Mouse (Mus musculus) cerebellum, postnatal 4 days (tissue): Measurements from ENCODE around the gene Dtl.
"Not testable (repeated sequence)": the region's sequence is repeated elsewhere in the genome, so short reads cannot be mapped to it uniquely, and the experiment has no call there.

Source experiments
- DNase-seq, 2 experiments: peaks; one replicate each; pipeline ENCODE4 v3.0.0; 2022; ENCODE audit warnings: low spot score in 2 of 2, mixed read lengths in 1 of 2

Dtl gene

DNA sequence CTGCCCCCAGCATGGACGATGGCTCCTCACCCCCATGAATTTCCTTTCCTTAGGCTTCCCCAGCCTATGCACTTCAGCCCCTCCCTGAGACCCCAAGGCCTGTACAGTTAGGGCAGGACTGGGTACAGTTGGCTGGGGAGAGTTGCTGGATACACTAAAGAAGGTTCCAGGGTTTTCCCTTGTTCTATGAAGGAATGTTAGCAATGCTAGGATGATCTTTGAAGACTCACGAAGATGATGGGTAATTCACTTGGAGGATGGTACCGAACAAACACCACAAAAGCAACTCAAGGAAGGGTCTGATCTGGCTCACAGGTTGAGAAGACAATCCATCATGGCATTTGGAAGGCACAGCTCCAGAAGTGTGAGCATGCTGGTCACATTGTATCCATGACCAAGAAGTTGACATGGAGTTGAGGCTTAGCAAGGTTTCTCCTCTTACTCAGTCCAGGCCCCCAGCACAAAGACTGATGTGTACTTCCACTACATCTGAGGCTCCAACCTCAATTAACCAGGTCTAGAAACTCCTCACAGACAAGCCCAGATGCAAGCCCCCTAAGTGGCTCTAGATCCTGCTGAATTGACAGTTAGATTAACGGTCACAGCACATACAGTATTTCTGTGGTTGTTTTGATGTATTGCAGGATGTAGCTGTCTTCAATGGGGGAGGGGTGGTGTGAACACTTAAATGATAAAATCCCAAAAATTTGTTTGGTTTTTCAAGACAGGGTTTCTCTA, 55.8 kb downstream of the Dtl start:
- DNase-seq, result no peak

DNA sequence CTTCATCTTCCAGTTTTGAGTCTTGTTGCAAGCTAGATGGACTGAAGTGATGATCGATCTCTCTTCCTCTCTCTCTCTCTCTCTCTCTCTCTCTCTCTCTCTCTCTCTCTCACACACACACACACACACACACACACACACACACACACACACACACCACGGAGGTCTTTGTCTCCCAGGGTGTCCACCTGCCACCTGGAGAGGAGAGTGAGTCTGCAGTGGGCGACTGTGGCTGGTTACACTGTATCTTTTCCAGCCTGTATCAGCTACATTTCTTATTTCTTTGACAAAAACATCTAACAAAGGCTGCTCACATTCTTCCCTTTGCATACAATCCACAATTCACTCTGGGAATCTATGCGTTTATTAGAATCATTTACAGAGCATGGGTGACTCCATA, 56.4 kb downstream of the Dtl start:
- no peak for DNase-seq

DNA sequence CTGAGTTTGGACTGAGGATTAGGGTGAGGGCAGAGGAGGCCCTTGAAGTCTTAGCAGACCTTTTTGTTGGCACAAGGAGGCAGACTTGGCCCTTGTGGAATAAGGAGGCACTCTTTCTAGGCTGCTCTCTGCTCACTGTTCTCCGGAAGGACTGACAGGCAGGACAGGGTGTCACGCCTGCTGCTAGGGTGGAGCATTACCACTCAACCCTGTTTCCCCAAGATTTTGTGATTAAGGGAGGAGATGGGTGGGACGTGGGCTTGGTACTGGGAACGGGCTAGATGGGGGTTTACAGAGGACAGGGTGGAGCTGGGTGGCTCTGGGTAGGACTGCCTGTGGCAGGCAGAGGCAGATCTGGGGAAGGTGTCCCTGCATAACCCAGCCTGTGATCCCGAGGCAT, 57.4 kb downstream of the Dtl start:
- DNase-seq, result no peak

DNA sequence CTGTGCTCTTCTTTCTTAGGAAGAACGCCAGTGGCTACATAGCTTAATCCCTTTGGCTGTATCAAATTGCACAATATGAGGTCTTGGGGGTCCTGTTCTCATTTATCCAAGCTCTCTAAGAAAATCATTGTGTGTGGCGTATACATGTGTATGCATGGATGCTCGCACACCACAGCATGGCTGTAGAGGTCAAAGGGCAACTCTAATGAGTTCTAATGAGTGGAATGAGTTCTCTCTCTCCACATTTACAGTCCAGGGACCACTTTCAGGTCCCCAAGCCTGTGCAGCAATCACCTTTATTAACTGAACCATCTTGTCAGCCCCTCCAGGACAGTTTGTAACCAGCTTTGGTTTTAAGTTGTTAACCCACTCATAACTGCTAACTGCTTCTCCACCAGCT, 58.3 kb downstream of the Dtl start:
- DNase-seq, result no peak

DNA sequence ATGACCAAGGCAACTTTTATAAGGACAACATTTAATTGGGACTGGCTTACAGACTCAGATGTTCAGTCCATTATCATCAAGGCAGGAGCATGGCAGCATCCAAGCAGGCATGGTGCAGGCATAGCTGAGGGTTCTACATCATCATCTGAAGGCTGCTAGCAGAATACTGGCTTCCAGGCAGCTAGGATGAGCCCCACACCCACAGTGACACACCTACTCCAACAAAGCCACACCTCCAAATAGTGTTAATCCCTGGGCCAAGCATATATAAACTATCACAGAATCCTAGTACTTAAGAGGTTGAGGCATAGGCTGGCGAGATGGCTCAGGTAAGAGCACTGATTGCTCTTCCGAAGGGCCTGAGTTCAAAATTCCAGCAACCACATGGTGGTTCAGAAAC, 59.0 kb downstream of the Dtl start:
- not testable (repeated sequence) for DNase-seq

DNA sequence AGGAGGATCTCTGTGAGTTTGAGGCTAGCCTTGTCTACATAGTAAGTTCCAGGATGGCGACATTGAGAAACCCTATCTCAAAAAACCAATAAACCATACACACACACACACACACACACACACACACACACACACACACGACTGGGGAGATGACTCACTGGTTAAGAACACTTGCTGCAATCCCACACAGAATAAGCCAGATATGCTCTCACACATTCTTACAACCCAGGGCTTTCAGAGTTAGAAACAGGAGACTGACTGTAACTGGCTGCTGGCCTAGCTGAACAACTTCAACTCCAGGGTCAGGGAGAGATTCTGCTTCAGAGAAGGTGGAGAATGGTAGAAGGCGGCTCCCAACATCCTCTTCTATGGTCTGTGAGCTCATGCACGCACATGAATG, 62.1 kb downstream of the Dtl start:
- no peak for DNase-seq

DNA sequence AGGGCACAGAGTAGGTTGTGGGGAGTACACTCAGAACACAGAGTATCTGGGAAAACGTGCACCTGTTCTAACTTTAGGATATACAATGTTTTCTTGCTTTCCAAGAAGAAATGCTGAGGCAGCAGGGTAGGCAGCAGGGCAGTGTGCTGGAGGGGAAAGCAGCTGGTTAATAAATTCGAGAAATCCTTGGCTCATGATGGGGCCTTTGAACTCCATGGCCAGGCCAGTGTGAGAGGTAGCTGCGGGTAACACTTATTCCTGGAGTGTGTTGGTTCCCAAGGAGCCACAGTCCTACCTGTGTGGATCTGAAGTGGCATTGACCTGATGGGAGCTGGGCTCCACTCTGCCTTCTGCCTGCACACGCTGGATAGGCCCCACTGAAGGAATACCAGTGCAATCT, 63.0 kb downstream of the Dtl start:
- no peak for DNase-seq

DNA sequence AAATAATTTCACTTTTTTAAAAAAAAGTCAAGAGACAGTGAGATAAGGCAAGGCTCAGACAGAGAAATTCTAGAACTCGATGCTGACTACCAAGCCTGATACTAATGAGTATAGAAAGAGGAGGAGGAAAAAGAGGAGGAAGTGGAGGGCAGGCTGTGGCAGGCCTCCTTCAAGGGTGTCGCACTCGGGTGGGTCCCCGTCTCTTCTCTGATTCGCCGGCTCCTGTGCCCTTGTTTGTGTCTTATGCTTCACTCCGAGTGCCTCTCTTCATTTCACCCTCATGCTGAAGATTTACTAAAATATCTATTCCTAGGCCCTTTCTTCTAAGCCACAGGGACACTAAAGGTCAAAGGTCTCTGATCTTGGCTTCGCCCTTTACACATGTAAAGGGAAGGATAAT, 63.8 kb downstream of the Dtl start:
- DNase-seq, result no peak

DNA sequence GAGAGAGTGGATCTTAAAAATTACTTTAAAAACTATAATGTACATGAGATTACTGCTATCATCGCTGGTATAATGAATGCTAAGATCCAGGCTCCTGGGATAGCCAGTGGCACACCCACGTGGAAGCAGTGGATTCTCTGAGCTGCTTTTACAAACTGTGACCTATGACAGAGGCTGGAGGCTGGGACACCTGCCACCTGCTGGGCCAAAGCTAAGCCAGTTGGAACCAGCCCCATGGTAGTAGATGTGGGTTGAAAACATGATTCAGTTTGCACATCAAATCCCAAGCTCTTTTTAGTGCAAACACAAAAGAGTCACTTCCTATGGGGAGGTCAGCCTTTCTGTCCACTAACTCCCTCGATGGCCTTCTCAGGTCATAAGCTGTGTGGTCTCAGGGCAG, 65.5 kb downstream of the Dtl start:
- DNase-seq, result no peak

DNA sequence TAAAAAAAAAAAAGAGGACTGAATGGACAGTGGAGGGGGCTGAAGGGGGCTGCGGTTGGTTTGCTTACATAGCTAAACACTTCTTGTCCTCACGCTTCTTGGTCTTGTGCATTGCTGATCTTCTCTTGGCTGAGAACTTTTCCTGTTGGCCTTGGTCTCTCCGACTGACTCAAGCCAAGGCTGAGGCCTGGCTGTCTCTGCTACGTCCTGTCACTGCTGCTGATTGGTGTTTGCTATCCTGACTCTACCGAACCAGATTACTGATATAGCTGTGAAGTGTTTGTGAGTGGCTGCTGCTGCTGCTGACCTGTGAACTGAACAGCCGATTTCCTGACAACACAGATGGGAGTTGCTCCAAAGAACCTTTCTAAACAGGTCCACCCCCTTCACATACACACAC, 66.2 kb downstream of the Dtl start:
- DNase-seq, result no peak

DNA sequence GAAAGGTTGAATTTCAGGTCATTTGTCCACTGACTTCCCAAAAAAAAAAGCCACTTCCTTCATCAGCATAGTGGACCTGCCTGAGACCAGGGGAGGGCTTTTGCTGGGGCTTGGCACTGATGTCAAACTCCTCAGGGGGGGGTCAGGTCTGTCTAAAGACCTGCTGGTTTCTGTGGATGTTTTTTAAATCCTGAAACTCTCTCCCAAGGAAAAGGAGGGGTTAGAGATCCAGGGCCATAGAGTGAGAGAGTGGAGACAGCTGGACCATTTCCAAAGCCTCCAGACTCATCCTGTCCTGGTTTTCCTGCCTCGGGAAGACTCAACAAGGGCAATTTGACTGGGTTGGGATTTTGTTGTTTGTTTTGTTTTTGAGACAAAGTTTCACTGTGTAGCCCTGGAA, 68.6 kb downstream of the Dtl start:
- DNase-seq, result no peak

DNA sequence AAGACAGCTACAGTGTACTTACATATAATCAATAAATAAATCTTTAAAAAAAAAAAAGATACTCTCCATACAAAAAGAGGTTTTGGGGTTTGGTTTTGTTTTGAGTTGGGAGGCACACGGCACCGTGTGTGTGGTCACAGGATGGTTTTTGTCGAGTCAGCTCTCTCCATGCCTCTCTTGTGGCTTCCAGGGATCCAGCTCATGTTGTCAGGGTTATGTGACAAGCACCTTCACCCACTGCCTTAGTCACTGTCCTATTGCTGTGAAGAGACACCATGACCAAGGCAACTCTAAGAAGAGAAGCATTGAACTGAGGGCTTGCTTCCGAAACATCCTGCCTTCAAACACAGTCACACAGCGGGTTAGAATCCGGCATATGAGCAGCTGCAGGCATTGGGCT, 75.7 kb downstream of the Dtl start:
- DNase-seq, result no peak

DNA sequence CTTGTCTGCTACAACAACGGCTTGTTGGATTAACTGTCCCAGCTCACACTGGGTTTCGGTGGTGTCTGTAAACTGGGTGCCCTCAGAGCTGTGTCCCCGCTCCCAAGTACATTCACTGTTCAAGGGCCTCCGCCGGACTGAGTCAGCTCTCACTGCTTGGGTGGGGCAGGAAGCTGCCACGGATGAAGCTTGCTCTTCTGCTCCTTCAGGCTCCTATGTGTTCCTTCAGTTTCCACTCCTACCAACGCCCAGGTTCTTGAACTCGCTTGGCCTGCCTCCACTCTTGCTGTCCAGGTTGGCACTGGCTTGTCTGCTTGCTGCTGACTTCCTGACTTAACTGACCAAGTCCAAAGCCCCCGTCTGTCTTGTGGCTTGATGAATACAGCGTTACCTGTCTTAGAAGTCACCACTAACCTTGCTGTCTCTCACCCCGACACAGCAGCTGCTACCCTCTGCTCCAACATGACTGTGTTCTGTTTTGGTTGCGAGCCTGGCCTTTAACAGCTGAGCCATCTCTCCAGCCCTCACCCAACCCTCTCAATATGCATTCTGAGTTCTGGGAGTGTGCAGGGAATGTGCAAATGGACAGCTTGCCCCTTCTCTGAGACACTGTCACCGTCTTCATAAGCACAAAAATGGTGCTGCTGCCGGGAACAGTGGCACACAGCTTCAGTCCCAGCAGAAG, 76.9 kb downstream of the Dtl start:
- no peak for DNase-seq

DNA sequence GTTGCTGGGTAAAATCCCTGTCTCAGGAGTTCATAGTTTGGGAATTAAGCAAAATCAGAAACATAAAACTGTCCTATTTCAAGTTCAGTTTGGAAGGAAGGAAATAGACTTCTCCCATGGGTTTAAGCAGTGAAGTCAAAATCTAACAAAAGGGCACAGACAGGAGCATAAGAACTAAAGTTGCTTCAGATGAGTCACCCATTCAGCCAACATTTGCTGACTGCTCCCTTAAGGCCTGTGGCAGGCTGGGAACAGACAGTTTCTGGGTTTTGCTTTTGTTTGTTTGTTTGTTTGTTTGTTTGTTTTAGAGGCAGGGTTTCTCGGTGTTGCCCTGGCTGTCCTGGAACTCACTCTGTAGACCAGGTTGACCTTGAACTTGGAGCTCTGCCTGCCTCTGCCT, 78.7 kb downstream of the Dtl start:
- DNase-seq, result no peak

DNA sequence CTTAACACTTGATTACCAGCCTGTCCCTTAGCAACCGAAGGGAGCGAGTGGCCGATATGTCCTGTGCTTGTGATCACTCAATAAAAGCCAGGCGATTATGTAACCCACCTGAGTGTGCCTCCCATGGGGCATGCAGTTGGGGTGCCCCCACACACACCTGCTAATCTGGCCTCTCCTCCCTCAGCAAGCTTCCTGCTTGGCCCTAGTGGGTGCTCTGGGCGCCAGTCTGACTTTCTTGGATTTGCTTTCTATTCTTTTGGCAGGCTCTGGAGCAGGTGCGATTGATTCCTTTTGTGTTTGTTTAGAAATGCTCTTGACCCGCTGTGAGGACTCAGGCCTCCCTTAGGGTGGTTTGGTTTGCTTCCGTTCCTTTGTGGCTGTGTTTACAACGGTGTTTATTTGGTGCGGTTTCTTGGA, 80.3 kb downstream of the Dtl start:
- DNase-seq, result no peak

DNA sequence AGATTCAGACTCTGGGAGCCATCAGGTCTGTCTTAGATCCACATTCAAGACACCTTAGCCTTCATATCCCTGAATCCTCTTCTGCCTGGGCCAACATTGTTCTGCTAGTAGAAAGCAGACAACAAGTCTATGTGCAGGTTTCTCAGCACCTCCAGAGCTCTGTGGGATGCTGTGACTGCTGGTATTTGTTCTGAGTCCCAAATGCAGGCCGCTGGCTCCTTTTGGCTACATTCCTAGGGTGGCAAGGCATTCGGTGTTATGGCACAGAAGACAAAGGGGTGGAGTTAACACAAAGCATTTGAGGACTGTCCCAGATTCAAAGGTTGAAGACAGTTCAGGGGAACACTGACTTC, 81.1 kb downstream of the Dtl start:
- DNase-seq, result no peak

DNA sequence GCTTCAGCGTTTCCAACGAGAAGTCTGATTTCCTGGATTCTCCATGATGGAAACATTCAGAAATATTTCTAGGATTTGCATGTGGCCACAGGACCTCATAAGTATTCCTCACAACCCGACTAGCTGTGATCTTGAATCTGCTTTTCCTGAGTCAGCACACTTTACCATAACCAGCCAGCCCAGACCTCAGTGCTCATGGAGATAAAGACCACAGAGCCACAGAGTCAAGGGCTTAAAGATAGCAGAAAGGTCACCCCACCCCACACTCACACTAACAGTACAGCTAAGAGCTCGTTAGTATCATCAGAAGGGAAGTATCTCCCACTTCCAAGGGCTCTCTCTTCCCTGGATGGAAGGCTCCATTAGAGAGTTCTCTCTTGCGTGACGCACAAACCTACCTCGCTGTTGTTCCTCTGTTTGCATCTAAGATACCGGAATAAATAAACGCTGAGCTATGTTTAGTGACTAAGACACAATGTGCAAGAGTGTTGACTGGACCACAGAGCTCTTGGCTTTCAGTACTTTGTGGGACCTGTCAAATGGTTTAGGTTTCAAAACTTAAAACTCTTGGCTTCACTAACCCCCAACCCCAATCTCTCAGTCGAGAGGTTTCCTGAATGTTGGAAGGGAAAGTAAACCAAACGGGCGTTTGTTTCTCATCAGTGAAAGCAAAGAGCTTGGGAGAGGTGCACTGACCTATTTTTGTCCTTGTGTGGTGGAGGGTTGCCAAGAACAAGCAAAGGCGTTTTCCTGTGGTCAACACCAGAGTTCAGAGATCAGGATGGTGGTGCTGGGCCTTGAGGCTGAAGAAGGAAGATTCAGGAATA, 81.7 kb downstream of the Dtl start:
- DNase-seq, result no peak

DNA sequence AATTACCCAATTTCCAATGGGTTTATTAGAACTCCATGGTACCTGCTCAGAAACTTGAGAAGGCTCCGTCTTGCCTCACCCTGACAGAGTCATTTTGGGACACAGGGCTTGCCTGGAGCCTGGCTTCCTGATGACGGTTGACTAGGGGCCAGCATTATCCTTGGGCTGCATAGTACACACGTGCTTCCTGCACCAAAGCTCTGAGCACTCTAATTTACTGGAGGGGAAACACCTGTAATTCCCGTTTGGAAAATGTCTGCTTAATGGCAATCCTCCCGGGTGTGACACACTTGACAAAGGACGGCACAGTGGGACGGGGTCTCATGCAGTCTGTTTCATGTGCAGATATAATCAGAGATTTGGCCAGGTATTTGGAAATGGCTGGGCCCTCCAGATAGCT, 84.9 kb downstream of the Dtl start:
- no peak for DNase-seq
